Mouse (Mus musculus) T-helper 17 cell (primary cell): ENCODE data around the gene Pprc1.

Experiments used
- in situ Hi-C, 2 experiments: fragments of 300-600 bp; cut with MboI, MseI; formaldehyde crosslinking; loops; 1 replicate in 1 of 2; 2 replicates in 1 of 2; pipeline ENCODE4 v1.15.1; 2025; ENCODE audit warnings: high pct_unique_total_duplicates in 2 of 2

Gene Pprc1

DNA sequence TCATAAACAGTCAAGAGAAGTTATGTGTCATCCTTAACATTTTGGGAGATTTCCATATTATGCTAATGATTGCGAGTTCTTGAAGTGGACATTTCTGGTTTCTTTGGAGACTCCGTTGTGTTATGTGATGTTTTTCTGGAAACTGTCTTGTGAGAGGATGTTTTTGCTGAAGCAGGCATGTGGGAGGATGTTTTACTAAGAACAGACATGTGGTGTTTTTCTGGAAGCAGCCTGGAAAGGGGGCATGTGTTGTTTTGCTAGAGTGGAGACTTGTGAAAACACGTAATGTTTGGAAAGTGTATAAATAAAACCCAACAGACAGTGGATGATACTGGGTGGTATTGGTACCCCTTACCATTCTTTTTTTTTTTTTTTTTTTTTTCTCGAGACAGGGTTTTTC, 50.6 kb downstream of the Pprc1 start:
- in situ Hi-C loops, result no loop called here

DNA sequence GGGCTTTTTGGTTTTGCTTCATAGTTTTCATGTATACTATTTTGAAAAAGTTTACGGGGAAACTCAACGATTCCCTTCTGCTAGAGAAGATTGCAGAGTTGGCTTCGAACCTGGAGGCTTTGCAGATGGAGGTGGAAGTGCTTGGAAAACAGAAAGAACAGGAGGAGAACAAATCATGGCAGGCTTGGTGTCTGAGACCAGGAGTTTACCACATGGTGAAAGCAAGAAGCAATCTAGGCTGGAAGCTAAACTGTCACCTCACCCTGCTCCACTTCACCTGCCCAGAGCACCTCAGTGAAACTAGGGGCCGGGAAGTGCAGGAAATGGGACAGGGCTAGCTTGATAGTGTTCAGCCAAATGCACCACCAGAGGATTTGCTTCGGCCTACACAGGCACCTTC, 51.7 kb downstream of the Pprc1 start:
- in situ Hi-C loops, result no loop called here

DNA sequence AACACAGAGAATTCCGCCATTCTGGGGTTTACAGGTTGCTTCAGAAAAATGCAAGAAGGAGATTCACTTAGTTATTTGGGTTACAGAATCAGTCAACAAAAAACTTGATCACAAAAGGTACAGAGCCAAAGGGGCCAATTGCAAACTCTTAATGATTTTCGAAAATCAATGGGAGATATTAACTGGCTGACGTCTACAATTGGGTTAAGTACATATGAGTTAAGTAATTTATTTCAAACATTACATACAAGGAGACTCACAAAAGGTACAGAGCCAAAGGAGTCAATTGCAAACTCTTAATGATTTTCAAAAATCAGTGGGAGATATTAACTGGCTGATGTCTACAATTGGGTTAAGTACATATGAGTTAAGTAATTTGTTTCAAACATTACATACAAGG, 54.9 kb downstream of the Pprc1 start:
- in situ Hi-C loops, result no loop called here

DNA sequence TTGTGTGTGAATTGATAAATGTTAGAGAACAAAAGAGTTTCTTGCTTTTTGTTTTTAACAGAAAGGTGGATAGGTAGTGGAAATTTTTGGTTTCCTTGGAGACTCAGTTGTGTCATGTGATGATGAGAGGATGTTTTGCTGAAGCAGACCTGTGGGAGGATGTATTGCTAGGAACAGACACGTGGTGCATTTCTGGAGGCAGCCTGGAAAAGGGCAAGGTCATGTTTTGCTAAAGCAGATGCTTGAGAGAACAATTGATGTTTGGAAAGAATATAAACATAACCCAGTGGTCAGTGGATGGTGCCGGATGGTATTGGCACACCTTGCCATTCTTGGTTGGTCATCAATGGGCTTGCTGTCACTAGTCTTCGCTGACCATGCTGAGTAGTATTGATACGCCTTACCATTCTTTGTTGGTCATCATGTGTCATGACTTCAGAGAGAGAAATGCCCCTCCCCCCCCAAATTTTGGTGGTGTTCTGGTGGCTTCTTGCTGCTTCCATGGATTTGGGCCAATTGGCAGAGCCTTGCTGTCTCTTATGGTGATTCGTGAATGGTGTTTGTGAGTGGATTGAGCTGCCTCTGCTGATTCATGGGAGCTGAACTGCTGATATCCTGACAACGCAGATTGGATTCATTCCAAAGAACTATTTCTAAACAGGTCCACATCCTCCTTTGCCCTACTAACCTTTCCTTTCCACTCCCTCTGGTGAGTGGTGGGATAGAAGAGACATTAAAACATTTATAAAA, 58.9 kb downstream of the Pprc1 start:
- in situ Hi-C loops, result no loop called here

DNA sequence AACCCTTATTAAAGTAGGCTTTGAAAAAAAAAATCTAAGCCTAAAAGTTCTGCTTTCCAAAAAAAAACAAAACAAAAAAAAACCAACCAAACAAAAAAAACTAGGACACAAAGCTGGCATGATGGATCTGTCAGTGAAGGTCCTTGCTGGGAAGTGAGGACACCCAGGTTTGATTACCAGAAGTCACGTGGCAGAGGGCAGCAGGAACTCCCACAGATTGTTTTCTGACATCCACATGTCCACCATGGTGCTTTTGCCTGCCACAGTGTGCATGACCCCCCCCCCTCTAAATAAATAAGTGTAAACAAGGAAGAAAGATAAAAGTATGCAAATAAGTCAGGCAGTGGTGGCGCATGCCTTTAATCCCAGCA, 59.5 kb downstream of the Pprc1 start:
- in situ Hi-C loops, result no loop called here

DNA sequence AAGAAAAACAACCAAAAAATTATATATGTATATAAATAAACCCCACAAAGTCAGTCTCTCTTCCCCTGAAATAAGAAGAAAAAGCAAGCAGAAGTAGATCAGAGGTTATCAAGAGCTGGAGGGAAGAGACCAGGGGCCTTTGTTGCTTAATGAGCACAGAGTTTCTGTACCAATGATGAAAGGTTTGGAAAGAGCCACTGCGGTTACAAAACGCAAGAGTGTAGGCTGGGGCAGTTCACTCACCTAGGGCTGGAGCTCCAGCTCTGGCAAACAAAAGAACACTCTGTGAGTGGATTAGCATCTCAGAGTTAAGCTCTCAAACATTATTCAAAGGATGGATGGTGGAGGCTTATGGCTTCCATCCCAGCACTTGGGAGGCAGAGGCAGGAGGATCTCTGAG, 65.5 kb downstream of the Pprc1 start:
- in situ Hi-C loops, result no loop called here

DNA sequence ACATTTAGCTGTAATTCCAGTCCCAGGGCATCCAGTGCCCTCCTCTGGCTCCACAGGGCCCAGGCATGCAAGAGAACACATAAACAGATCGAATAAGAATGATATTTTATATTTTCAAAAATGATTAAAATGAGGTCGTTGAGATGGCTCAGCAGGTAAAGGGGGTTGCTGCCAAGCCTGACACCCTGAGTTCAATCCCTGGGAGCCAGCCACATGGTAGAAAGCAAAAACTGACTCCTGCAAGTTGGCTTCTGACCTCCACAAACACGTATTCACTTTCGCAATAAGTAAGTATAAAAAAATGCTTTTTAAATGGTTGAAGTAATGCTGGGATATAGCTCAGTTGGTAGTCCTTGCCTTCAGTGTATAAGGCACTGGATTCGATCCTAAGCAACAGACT, 66.1 kb downstream of the Pprc1 start:
- in situ Hi-C loops, result no loop called here

DNA sequence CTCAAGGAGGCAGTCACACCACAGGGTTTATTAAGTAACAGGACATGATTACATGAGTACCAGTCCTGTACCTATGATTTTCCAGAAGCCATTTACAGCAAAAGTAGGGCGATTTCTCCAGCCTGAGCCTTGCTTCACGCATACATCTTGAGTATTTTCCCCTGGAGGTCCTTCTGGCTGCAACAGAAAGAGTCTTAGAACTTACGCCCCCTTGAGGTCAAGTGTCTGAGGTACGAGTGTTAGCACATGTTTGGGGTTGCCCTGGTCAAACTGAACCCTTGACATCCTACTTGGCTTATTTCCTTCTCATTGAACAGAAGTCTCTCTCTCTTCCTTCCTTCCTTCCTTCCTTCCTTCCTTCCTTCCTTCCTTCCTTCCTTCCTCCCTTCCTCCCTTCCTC, 69.9 kb downstream of the Pprc1 start:
- in situ Hi-C loops, result no loop called here

DNA sequence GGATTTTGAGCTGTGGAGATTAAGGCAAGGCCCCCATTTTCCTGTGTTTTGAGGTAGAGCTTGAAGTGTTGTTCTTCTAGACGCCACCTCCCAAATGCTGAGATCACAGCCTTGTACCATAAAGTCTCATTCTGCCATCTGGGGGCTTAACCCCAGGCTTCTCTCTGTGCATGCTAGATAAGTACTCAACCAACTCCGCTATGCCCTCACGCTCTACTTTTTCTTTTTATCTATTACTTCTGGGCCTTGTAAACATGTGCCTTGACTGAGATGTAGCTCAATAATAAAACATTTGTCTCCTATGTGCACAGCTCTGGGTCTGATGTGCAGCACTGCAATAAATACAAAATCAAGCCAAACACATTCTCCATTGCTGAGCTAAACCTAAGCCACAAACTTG, 74.8 kb downstream of the Pprc1 start:
- in situ Hi-C loops, result no loop called here

DNA sequence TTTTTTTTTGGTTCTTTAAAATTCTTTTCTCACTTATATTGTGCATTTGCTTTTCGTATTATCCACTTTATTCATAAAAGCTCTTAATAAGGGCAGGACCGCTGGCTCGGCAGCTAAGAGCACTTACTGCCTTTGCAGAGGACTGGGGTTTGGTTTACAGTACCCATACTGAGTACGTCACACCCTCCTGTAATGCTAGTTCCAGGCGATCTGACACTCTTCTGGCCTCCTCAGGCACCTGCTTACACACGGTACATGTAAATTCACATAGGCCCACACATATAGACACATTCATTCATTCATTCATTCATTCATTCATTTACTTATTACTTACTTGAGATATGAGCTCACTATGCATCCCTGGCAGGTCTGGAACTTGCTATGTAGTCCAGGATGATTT, 76.2 kb downstream of the Pprc1 start:
- in situ Hi-C loops, result no loop called here
